Mouse (Mus musculus) kidney, postnatal 0 days (tissue): ENCODE measurements at regions not wholly inside any gene's neighbourhood (a gene's known extent, or its start where the extent isn't known, plus 50 kb on each side); places are given as distances from the start of the nearest gene placed in this dataset.

ENCODE experiments used
- ATAC-seq: fragments of 200-750 bp; cut with Nextera tagmentation; replicated peaks from 2 replicates; pipeline ENCODE4 v1.8.0; 2017; ENCODE audit warnings: low read depth, moderate number of reproducible peaks, moderate TSS enrichment, moderate library complexity; ENCODE audit not compliant: low FRiP score
- DNase-seq: peaks from one replicate; pipeline ENCODE4 v3.0.0-alpha.2; 2016; ENCODE audit warnings: low spot score
- H3K27ac ChIP-seq: fragments of 300-500 bp; sonication (generic); 2 replicates; pipeline ENCODE4 v1.5.1; 2014; ENCODE audit warnings: mild to moderate bottlenecking
- H3K27me3 ChIP-seq: fragments of 300-500 bp; sonication (generic); 2 replicates; pipeline ENCODE4 v1.6.1; 2014; ENCODE audit warnings: low read length, mixed read lengths; ENCODE audit not compliant: insufficient read depth
- H3K36me3 ChIP-seq: fragments of 300-500 bp; sonication (generic); 2 replicates; pipeline ENCODE4 v1.6.1; 2014; ENCODE audit warnings: low read length, mixed read lengths; ENCODE audit not compliant: insufficient read depth
- H3K4me1 ChIP-seq: fragments of 300-500 bp; sonication (generic); replicated peaks from 2 replicates; pipeline ENCODE4 v1.6.1; 2014; ENCODE audit warnings: antibody characterized with exemption, low read length, mixed read lengths; ENCODE audit not compliant: insufficient read depth
- H3K4me2 ChIP-seq: fragments of 300-500 bp; sonication (generic); 2 replicates; pipeline ENCODE4 v1.6.1; 2014; ENCODE audit warnings: mild to moderate bottlenecking, low read length, moderate library complexity, mixed read lengths
- H3K4me3 ChIP-seq: fragments of 300-500 bp; sonication (generic); replicated peaks from 2 replicates; pipeline ENCODE4 v1.5.1; 2014; ENCODE audit warnings: low read depth, low read length
- H3K9ac ChIP-seq: fragments of 300-500 bp; sonication (generic); 2 replicates; pipeline ENCODE4 v1.6.1; 2014; ENCODE audit warnings: low read depth, low read length
- H3K9me3 ChIP-seq: fragments of 300-500 bp; sonication (generic); replicated peaks from 2 replicates; pipeline ENCODE4 v1.6.1; 2016; ENCODE audit warnings: low read length, inconsistent platforms, mixed read lengths
- CTCF ChIP-seq: IDR thresholded peaks from 2 replicates; pipeline ENCODE4 v1.5.1; 2016; ENCODE audit warnings: antibody characterized with exemption, low read depth, mild to moderate bottlenecking, moderate library complexity
- WGBS: fragments of 180-500 bp; shearing (Covaris S2); extraction: QIAGEN DNeasy Blood & Tissue Kit; methylation state at CpG from one replicate; pipeline ENCODE4 v1.1.7; 2014; 5-methylcytosine and 5-hydroxymethylcytosine counted together

DNA sequence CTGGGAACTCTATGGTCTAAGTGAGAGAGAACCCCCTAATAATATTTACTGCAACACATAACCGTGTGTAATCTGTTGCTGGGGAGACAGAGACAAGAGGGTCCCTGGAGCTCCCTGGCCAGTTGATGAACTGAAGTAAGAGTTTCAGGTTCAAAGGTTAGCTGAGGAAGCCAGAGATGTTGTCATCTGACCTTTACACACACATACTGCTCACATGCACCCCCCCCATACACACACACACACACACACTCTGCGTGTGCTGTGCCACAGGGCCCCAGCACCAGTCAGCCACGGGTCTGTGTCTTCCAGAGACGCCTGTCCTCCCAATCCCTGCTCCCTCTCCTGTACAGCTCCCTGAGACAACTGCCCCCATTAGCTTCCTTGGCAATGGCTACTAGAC lies 110.5 kb upstream of the Dio3 start:
- Histone ChIP-seq H3K9ac (no peak overlapping the region), H3K36me3 (no peaks in the 10 kb centered on the region), H3K4me2 (no peak overlapping the region), H3K9me3 (no peaks in the 10 kb centered on the region), H3K27me3 (no peaks in the 10 kb centered on the region), H3K4me3 (no peak overlapping the region), H3K4me1 (no peaks in the 10 kb centered on the region), H3K27ac (no peak overlapping the region)
- ATAC-seq, result no peak
- 75% methylated on average over 4 of the region's 4 CpGs for WGBS
- TF ChIP-seq CTCF, result no peak
- no peak for DNase-seq

DNA sequence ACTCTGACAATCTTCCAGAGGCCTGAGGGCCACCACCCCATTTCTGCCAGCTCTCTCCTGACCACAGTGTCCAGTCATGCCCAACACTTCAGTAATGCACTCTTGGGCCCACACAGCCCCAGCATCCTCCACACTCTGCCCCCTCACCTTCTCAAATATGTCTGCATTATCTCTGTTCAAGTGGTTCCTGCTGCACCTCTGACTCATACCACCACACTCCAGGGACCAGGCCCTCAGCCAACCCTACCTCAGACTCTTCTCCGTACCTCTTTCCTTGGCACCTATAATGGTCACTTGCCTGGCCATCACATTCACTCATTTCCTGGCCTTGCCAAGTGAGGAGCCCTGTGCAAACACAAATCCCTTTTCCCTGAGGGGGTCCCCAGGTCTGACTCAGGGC lies 109.6 kb upstream of the Dio3 start:
- H3K27me3 ChIP-seq, result no peaks in the 10 kb centered on the region
- H3K9ac ChIP-seq, result no peak overlapping the region
- DNase-seq (no peak), ATAC-seq (no peak)
- H3K27ac ChIP-seq, result no peak overlapping the region
- no peak overlapping the region for H3K4me2 ChIP-seq
- H3K9me3 ChIP-seq, result no peaks in the 10 kb centered on the region
- H3K36me3 ChIP-seq, result no peaks in the 10 kb centered on the region
- H3K4me1 ChIP-seq, result no peaks in the 10 kb centered on the region
- TF ChIP-seq CTCF, result no peak
- no peak overlapping the region for H3K4me3 ChIP-seq
- WGBS, result 96% methylated on average over 1 of the region's 1 CpGs

DNA sequence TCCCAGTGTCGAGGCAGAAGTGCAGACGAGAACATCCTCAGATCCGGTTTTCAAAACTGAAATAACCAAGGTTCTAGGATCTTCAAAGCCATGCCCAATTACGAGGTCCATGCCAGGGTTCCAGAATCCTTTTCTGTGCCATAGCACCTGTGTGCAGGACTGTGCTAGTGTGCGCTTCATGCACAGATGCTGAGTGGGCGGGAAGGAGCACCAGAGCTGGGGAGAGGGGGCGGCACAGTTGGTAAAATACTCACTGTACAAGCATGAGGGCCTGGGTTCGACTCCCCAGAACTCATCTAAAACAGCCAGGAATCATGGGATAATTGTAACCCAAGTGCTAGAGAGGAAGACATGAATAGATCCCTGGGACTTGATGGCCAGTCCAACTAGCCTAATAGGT lies 108.4 kb upstream of the Dio3 start:
- no peak for ATAC-seq
- H3K27me3 ChIP-seq, result no peaks in the 10 kb centered on the region
- H3K36me3 ChIP-seq, result no peaks in the 10 kb centered on the region
- H3K4me2 ChIP-seq, result no peak overlapping the region
- H3K27ac ChIP-seq, result no peak overlapping the region
- no peak for TF ChIP-seq CTCF
- no peak overlapping the region for H3K9ac ChIP-seq
- DNase-seq, result no peak
- no peaks in the 10 kb centered on the region for H3K9me3 ChIP-seq
- WGBS, result 88% methylated on average over 8 of the region's 8 CpGs
- no peaks in the 10 kb centered on the region for H3K4me1 ChIP-seq
- H3K4me3 ChIP-seq, result no peak overlapping the region

DNA sequence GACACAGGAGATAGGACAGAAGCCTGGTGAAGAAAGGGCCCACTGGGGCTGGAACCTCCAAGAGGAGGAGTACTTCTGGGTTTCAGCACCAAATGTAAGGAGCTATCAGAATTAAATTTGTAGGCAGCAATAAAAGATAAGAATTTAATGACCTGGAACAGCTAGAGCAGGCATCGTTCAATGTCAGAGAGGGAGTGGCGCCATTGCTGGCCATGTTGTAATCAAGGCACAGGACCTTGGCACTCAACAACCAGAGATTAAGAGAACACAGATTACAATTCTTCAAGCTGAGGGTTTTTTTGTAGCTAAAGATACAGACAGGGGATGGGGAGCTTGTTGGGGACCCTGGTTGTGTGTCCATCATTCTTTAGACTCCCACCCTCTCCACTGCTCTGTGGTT lies 101.0 kb upstream of the Dio3 start:
- Histone ChIP-seq H3K27me3 (no peaks in the 10 kb centered on the region), H3K9me3 (no peaks in the 10 kb centered on the region), H3K4me2 (no peak overlapping the region), H3K4me3 (no peak overlapping the region), H3K36me3 (no peaks in the 10 kb centered on the region), H3K9ac (no peak overlapping the region), H3K27ac (no peak overlapping the region), H3K4me1 (no peaks in the 10 kb centered on the region)
- WGBS, result 53% methylated on average over 2 of the region's 2 CpGs
- no peak for TF ChIP-seq CTCF
- DNase-seq, result no peak
- ATAC-seq, result no peak

DNA sequence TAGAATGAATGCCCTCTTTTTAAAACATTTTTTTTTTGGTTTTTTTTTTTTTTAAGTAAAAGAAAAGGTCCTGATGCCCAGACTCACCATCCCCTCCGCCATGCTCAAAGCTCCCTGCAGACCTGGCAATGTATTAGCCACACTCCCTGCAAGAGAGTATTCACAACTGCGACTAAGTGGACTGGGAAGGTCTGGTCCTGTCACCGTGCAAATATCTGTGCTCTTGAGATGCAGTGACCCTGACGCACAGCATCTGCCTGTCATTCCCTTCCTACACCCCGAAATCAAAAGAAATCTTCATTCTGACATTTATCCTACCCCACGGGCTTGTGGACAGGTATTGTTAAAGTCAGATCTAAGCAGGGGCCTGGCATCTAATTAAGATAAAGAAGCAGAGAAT lies 95.4 kb upstream of the Dio3 start:
- peaks cover 11% of the 10 kb centered on the region for H3K4me1 ChIP-seq
- TF ChIP-seq CTCF, result no peak
- H3K27me3 ChIP-seq, result peaks cover 28% of the 10 kb centered on the region
- no peaks in the 10 kb centered on the region for H3K36me3 ChIP-seq
- H3K9me3 ChIP-seq, result no peaks in the 10 kb centered on the region
- DNase-seq (no peak), ATAC-seq (no peak)
- WGBS, result 66% methylated on average over 6 of the region's 6 CpGs
- H3K4me2 ChIP-seq, result no peak overlapping the region
- H3K27ac ChIP-seq, result no peak overlapping the region
- no peak overlapping the region for H3K9ac ChIP-seq
- no peak overlapping the region for H3K4me3 ChIP-seq

DNA sequence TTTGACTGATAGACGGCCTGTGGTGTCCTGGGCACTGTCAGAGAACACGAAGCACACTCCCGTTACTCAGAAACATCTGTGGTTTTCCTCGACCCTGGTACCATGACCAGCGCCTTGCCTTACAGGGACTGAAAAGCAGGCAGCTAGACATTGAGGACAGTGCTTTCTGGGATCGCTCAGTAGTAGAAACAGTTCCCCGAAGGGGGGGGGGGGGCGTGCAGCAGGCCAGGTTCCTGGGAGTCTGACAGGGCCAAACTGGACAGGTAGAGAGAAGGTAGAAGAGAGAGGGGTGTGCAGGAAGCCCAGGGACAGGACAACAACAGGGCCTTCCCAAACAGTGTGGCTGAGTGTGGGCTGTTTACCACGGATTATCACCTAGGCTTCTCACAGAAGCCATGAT lies 93.5 kb upstream of the Dio3 start:
- no peak for TF ChIP-seq CTCF
- H3K9me3 ChIP-seq, result no peaks in the 10 kb centered on the region
- H3K9ac ChIP-seq, result no peak overlapping the region
- 65% methylated on average over 8 of the region's 9 CpGs for WGBS
- H3K4me2 ChIP-seq, result no peak overlapping the region
- ATAC-seq (no peak), DNase-seq (no peak)
- H3K4me3 ChIP-seq, result no peak overlapping the region
- peaks cover 16% of the 10 kb centered on the region for H3K4me1 ChIP-seq
- H3K27me3 ChIP-seq, result peaks cover 41% of the 10 kb centered on the region
- no peaks in the 10 kb centered on the region for H3K36me3 ChIP-seq
- H3K27ac ChIP-seq, result no peak overlapping the region

DNA sequence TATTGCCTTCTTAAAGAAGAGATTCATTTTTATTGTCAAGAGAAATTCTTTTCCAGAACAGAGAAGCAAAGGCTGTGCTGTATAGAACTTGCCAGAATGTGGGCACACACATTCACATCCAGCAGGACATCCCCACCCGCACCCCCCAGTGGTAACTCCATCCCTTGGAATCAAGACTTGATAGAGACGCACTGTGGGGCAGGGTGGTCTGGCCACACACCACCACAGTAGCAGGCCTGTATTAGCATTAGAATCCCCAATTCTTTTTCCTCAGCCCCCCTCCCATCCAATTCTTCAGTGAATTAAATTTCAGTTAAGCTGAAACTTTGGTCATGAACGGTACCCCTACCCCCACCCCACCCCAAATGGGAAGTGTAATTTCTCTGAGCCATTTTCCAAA lies 92.5 kb upstream of the Dio3 start:
- DNase-seq (no peak), ATAC-seq (no peak)
- H3K36me3 ChIP-seq, result no peaks in the 10 kb centered on the region
- H3K4me3 ChIP-seq, result no peak overlapping the region
- no peak overlapping the region for H3K27ac ChIP-seq
- no peak for TF ChIP-seq CTCF
- H3K9ac ChIP-seq, result no peak overlapping the region
- WGBS, result 60% methylated on average over 3 of the region's 3 CpGs
- no peaks in the 10 kb centered on the region for H3K9me3 ChIP-seq
- H3K27me3 ChIP-seq, result peaks cover 46% of the 10 kb centered on the region
- no peak overlapping the region for H3K4me2 ChIP-seq
- peaks cover 16% of the 10 kb centered on the region for H3K4me1 ChIP-seq
